Mouse (Mus musculus): Measurements from ENCODE around the gene Actr3.

DNA sequence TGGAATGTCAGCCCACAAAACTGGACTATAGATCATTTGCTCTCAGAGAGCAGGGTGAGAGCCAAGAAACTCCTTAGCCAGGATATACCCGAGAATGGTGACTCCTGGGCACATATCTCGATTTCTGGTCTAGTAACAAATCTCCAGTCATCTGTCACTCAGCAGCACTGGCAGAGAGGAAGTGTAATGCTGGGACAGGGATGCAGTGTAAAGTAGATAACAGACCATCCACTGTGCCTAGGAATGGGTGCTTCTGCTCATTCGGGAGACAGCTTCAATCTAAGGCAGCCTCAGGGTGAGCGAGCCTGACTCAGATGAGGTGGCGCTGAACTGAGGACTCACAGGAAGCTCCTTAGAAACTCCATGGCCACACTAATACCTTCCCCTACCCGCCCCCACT lies 43.1 kb upstream of the Actr3 start:
- TF ChIP-seq CTCF (IDR thresholded peaks at IDR 0.05; ENCODE audit: borderline replicate concordance, insufficient read depth, low read depth, low read length), result no peak
- TF ChIP-seq POLR2A (IDR thresholded peaks at IDR 0.05; ENCODE audit: borderline replicate concordance, insufficient read depth, low read length), result no peak

All from cerebellum, adult 2 months (tissue).